Mouse (Mus musculus): ENCODE results near the gene Gnai2. TPM values are rescaled to one million over a fixed set of nuclear protein-coding genes. Genes with fewer than 3 reads are reported as not detected.

Gene Gnai2
- polyA plus RNA-seq, 1 experiment from 2014 or later: 397 TPM

- H3K27me3 ChIP-seq: no peaks in the 10 kb centered on the region
- H3K27ac ChIP-seq: no peak overlapping the region
- H3K4me3 ChIP-seq: no peak overlapping the region
- no peak for ATAC-seq
- H3K4me1 ChIP-seq: peaks cover 49% of the 10 kb centered on the region
- no peak overlapping the region for H3K4me2 ChIP-seq
- WGBS: 87% methylated on average over 6 of the region's 6 CpGs
- H3K36me3 ChIP-seq (ENCODE audit: poor library complexity, severe bottlenecking): no peaks in the 10 kb centered on the region
- H3K9me3 ChIP-seq (replicated peaks): no peaks in the 10 kb centered on the region
- H3K9ac ChIP-seq: no peak overlapping the region
These were observed 31.9 kb downstream of the Gnai2 start for GRCm38 (mm10) chr9:107603251-107603650.

GRCm38 (mm10) chr9:107602068-107602648, 33.0 kb downstream of the Gnai2 start:
- Histone ChIP-seq H3K36me3 (ENCODE audit: poor library complexity, severe bottlenecking) (no peaks in the 10 kb centered on the region), H3K27me3 (no peaks in the 10 kb centered on the region), H3K4me3 (no peak overlapping the region), H3K4me2 (no peak overlapping the region), H3K27ac (no peak overlapping the region), H3K9ac (no peak overlapping the region; the same call in 1 of the 2 replicates), H3K4me1 (peaks cover 38% of the 10 kb centered on the region), H3K9me3 (replicated peaks) (no peaks in the 10 kb centered on the region)
- WGBS: 13% methylated on average over 10 of the region's 10 CpGs
- peak; percentile 72 for ATAC-seq

GRCm38 (mm10) chr9:107601275-107601674, 33.9 kb downstream of the Gnai2 start:
- WGBS: 87% methylated on average over 11 of the region's 11 CpGs
- ATAC-seq: no peak
- Histone ChIP-seq H3K27ac (no peak overlapping the region), H3K27me3 (no peaks in the 10 kb centered on the region), H3K4me1 (peaks cover 29% of the 10 kb centered on the region), H3K9me3 (replicated peaks) (no peaks in the 10 kb centered on the region), H3K9ac (no peak overlapping the region), H3K4me3 (no peak overlapping the region), H3K36me3 (ENCODE audit: poor library complexity, severe bottlenecking) (no peaks in the 10 kb centered on the region), H3K4me2 (no peak overlapping the region)

- H3K27ac ChIP-seq: no peak overlapping the region
- no peaks in the 10 kb centered on the region for H3K36me3 ChIP-seq (ENCODE audit: poor library complexity, severe bottlenecking)
- 79% methylated on average over 12 of the region's 12 CpGs for WGBS
- no peak overlapping the region for H3K9ac ChIP-seq
- no peak for ATAC-seq
- H3K4me1 ChIP-seq: peaks cover 23% of the 10 kb centered on the region
- H3K27me3 ChIP-seq: no peaks in the 10 kb centered on the region
- H3K9me3 ChIP-seq (replicated peaks): no peaks in the 10 kb centered on the region
- no peak overlapping the region for H3K4me3 ChIP-seq
- no peak overlapping the region for H3K4me2 ChIP-seq
These were observed 34.4 kb downstream of the Gnai2 start for GRCm38 (mm10) chr9:107600745-107601144.

GRCm38 (mm10) chr9:107599842-107600241, 35.3 kb downstream of the Gnai2 start:
- no peak for ATAC-seq
- H3K9ac ChIP-seq: no peak overlapping the region

GRCm38 (mm10) chr9:107599433-107599832, 35.7 kb downstream of the Gnai2 start:
- no peaks in the 10 kb centered on the region for H3K9me3 ChIP-seq (replicated peaks)
- no peaks in the 10 kb centered on the region for H3K36me3 ChIP-seq (ENCODE audit: poor library complexity, severe bottlenecking)
- no peak overlapping the region for H3K27ac ChIP-seq
- H3K9ac ChIP-seq: no peak overlapping the region
- H3K4me1 ChIP-seq: peaks cover 13% of the 10 kb centered on the region
- 92% methylated on average over 9 of the region's 9 CpGs for WGBS
- H3K4me2 ChIP-seq: no peak overlapping the region
- H3K4me3 ChIP-seq: no peak overlapping the region
- ATAC-seq: no peak
- no peaks in the 10 kb centered on the region for H3K27me3 ChIP-seq

More at GRCm38 (mm10) chr9:107599842-107600241, 35.3 kb downstream of the Gnai2 start:
- WGBS: 81% methylated on average over 14 of the region's 14 CpGs
- Histone ChIP-seq H3K27me3 (no peaks in the 10 kb centered on the region), H3K27ac (no peak overlapping the region), H3K4me1 (peaks cover 17% of the 10 kb centered on the region), H3K4me3 (no peak overlapping the region), H3K9me3 (replicated peaks) (no peaks in the 10 kb centered on the region), H3K36me3 (ENCODE audit: poor library complexity, severe bottlenecking) (no peaks in the 10 kb centered on the region), H3K4me2 (no peak overlapping the region)

GRCm38 (mm10) chr9:107598385-107598784, 36.8 kb downstream of the Gnai2 start:
- 82% methylated on average over 5 of the region's 5 CpGs for WGBS
- peaks cover 10% of the 10 kb centered on the region for H3K36me3 ChIP-seq (ENCODE audit: poor library complexity, severe bottlenecking)
- ATAC-seq: no peak

GRCm38 (mm10) chr9:107596619-107597569, 38.3 kb downstream of the Gnai2 start:
- Histone ChIP-seq H3K9ac (no peak overlapping the region), H3K36me3 (ENCODE audit: poor library complexity, severe bottlenecking) (peaks cover 25% of the 10 kb centered on the region), H3K9me3 (replicated peaks) (no peaks in the 10 kb centered on the region), H3K27ac (no peak overlapping the region), H3K4me3 (no peak overlapping the region), H3K4me2 (no peak overlapping the region), H3K27me3 (no peaks in the 10 kb centered on the region), H3K4me1 (no peaks in the 10 kb centered on the region)
- 93% methylated on average over 11 of the region's 11 CpGs for WGBS
- ATAC-seq: no peak

More at GRCm38 (mm10) chr9:107598385-107598784, 36.8 kb downstream of the Gnai2 start:
- H3K27ac ChIP-seq: no peak overlapping the region
- H3K9ac ChIP-seq: no peak overlapping the region
- no peaks in the 10 kb centered on the region for H3K27me3 ChIP-seq
- peaks cover 7% of the 10 kb centered on the region for H3K4me1 ChIP-seq
- H3K4me3 ChIP-seq: no peak overlapping the region
- H3K4me2 ChIP-seq: no peak overlapping the region
- no peaks in the 10 kb centered on the region for H3K9me3 ChIP-seq (replicated peaks)

- Histone ChIP-seq H3K9me3 (replicated peaks) (no peaks in the 10 kb centered on the region), H3K4me3 (no peak overlapping the region), H3K27me3 (no peaks in the 10 kb centered on the region), H3K4me2 (no peak overlapping the region), H3K27ac (no peak overlapping the region), H3K36me3 (ENCODE audit: poor library complexity, severe bottlenecking) (peaks cover 48% of the 10 kb centered on the region), H3K4me1 (no peaks in the 10 kb centered on the region), H3K9ac (no peak overlapping the region)
- no peak for ATAC-seq
- 71% methylated on average over 8 of the region's 8 CpGs for WGBS
These were observed 40.7 kb downstream of the Gnai2 start for GRCm38 (mm10) chr9:107594281-107595062.

GRCm38 (mm10) chr9:107593101-107593976, 41.8 kb downstream of the Gnai2 start:
- H3K27me3 ChIP-seq: no peaks in the 10 kb centered on the region
- H3K36me3 ChIP-seq (ENCODE audit: poor library complexity, severe bottlenecking): peaks cover 48% of the 10 kb centered on the region
- 82% methylated on average over 11 of the region's 11 CpGs for WGBS
- peaks cover 9% of the 10 kb centered on the region for H3K4me1 ChIP-seq
- H3K4me3 ChIP-seq: no peak overlapping the region
- no peak overlapping the region; the same call in 1 of the 2 replicates for H3K27ac ChIP-seq
- H3K9me3 ChIP-seq (replicated peaks): no peaks in the 10 kb centered on the region
- no peak overlapping the region for H3K9ac ChIP-seq
- H3K4me2 ChIP-seq: no peak overlapping the region
- ATAC-seq: no peak

GRCm38 (mm10) chr9:107590773-107591060, 44.5 kb downstream of the Gnai2 start:
- Histone ChIP-seq H3K27ac (no peak overlapping the region), H3K36me3 (ENCODE audit: poor library complexity, severe bottlenecking) (peaks cover 48% of the 10 kb centered on the region), H3K4me2 (no peak overlapping the region), H3K4me3 (no peak overlapping the region), H3K27me3 (no peaks in the 10 kb centered on the region), H3K4me1 (peaks cover 15% of the 10 kb centered on the region), H3K9ac (no peak overlapping the region), H3K9me3 (replicated peaks) (no peaks in the 10 kb centered on the region)
- 95% methylated on average over 6 of the region's 6 CpGs for WGBS
- no peak for ATAC-seq
